Mouse (Mus musculus) T-helper 17 cell (primary cell): Measurements from ENCODE around the gene Mrps34.

ENCODE experiments used
- in situ Hi-C, 2 experiments: fragments of 300-600 bp; cut with MboI, MseI; formaldehyde crosslinking; loops; 1 replicate in 1 of 2; 2 replicates in 1 of 2; pipeline ENCODE4 v1.15.1; 2025; ENCODE audit warnings: high pct_unique_total_duplicates in 2 of 2

Gene Mrps34

DNA sequence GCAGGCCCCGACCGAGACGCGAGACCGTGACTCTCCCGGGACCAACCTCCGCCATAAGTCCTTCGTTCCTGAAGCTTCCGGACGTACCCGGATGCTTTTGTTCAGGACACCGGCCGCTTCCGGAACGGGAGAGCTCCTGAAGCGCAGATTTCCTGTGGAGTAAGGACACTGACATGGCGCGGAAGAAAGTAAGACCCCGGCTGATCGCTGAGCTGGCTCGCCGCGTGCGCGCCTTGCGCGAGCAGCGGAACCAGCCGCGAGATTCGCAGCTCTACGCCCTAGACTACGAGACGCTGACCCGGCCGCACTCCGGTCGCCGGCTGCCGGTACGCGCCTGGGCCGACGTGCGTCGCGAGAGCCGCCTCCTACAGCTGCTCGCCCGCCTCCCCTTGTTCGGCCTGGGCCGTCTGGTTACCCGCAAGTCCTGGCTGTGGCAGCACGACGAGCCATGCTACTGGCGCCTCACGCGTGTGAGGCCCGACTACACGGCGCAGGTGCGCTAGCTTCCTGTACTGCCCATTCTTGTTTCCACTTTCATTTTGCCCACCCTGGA, at the start of gene Mrps34, which contains the start of gene Eme2:
Mrps34 (plus strand) TSS at position 122 of the 553 bp plus-strand sequence.
Eme2 (minus strand) TSS at position 93 of the 553 bp plus-strand sequence.
- in situ Hi-C loops = no loop called here

DNA sequence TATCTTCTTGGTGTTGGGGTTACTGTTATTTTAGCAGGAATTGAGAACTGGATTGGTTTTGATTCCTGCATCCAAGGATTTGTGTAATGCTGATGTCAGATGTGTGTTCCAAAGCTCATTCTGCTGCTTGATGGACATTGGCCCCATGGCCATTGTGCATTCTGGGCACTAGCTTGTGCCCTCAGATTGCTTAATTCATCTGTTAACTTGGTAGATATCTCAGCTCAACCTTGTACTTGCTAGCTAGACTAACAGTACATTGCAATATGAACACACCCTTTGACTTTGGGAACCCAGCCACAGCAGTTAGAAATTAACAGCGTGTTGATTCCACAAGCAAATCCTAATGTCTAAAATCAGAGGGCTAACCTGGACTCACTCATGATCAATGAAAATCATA, 47.5 kb upstream of the Mrps34 start:
- in situ Hi-C loops = no loop called here

DNA sequence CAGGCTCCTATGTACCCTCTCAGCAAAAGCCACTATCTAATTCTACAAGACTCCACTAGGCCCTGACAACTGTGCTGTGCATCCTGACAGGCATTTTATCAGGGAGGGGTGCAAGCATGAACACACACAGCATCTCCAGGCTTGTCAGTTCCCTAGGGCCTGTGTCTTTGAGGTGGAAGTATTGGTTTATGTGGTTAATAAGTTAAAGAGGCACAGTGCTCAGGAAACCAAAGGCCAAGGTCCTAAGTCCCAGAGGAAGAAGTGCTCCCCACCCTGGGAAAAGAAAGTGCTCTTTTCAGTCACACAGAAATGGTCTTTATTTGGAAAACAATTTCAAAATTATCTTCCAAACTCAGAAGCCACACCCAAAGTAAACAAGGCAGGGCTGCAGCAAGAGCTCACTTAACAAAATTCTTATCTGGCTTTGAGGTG, 46.3 kb upstream of the Mrps34 start:
- in situ Hi-C loops = no loop called here

GRCm38 (mm10) chr17:24849733-24850064, 45.2 kb upstream of the Mrps34 start:
- in situ Hi-C loops = loop anchor here in 1 of 2 experiments (10.0 kb wide), 1 partner anchor 1555 kb away; no protein-coding TSS in a partner anchor

DNA sequence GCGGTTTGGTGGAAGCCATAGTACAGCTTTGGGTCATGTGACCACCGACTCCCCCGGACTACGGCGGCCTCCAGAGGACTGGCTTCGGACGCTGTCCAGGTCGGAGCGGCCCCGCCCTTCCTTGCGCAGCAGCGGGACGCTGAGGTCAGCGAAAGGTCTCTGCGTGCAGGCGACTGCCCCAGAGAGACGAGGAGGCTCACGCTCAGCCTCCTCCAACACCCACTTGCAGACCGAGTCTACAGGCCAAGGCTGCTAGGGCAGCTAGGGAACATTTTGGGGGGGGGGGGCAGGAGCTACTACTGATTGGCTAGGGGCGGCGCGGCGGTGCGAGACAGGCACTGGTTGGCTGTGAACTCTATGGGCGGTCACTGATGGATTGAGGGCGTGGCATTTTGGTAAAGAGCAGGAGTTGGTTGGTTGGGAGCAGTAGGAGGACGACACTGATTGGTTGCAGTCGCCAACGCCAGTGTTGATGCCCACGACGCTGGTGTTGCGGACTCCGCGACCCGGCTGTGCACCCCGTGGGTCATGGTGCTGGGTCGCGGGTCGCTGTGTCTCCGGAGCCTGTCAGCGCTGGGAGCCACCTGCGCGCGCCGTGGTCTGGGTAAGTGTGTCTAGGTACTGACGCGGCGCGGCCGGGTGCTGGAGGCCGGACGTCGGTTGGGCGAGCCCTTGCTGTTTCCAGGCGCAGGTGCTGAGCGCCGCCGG, 44.7 kb upstream of the Mrps34 start, which contains the start of gene Fahd1:
Fahd1 (minus strand) TSS at position 300 of the 708 bp plus-strand sequence.
- in situ Hi-C loops = loop anchor here in 1 of 2 experiments (10.0 kb wide), 1 partner anchor 1555 kb away; no protein-coding TSS in a partner anchor

- in situ Hi-C loops = loop anchor here in 1 of 2 experiments (10.0 kb wide), 1 partner anchor 1554 kb away; no protein-coding TSS in a partner anchor
Measured at GRCm38 (mm10) chr17:24850773-24851127, 44.2 kb upstream of the Mrps34 start.

DNA sequence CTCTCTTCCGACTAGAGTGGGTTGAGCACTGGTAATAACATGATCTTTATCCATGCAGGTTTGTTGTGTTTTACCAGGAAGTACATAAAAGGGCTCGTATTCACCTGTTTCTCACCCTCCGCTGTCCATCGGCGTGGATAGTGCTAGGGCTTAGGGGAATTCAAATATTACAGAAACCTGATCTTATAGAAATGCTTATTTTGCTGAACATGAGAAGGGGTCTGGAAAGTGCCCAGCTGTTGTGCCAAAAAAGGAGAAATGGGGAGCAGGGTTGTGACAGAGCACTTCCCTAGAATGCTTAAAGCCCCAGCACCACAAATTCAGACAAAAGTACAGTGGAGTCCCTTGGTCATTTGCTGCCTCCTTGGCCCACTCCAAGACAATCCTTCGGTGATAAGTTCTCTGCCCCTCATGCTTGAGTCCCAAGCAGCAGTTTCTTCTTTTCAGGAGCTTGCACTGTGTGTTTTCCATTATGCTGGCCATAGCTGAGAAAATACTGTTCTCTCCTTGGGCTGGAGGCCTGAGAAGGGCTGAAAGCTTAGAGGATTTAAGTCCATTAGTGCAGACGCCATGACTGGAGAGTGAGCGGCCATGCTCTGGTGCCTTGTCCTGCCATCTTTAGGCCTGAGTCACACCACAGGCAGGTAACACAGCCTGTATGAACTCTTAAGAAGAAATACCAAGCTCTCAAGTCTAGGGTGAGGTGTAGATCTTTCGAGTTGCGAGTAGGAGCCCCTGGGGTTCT, 43.4 kb upstream of the Mrps34 start:
- in situ Hi-C loops = loop anchor here in 1 of 2 experiments (10.0 kb wide), 1 partner anchor 1553 kb away; no protein-coding TSS in a partner anchor

DNA sequence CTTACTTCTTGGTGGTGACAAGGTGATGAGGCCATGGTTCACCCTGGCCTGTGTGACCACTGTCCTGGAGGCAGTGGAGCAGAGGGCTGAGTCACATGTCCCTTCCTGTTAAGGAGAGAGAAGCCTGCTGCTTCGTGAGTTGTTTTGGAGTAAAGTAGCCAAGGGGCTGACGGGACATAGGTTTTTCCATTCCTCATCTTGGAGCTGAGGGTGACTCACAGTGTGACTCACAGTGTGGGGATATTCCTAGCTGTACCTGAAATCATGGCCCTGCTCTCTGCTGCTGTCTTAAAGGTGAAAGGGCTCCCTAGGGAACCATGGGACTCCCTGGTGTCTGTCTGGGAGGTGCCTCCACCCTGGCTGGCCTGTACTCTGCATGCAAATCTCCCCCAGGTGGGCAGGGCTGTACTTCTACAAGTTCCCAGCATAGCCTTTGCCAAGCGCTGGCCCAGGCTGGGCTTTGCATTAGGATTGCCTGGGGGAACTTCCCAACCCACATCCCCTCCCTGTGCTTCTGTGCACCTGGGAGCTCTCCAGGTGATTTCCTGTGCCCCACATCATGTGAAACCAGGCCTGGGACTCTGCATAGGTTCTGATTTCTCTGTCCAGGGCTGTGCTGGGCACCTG, 39.0 kb upstream of the Mrps34 start:
- in situ Hi-C loops = loop anchor here in 1 of 2 experiments (10.0 kb wide), 1 partner anchor 1549 kb away; no protein-coding TSS in a partner anchor

GRCm38 (mm10) chr17:24856589-24856988, 38.3 kb upstream of the Mrps34 start:
- in situ Hi-C loops = loop anchor here in 1 of 2 experiments (10.0 kb wide), 1 partner anchor 1548 kb away; no protein-coding TSS in a partner anchor

DNA sequence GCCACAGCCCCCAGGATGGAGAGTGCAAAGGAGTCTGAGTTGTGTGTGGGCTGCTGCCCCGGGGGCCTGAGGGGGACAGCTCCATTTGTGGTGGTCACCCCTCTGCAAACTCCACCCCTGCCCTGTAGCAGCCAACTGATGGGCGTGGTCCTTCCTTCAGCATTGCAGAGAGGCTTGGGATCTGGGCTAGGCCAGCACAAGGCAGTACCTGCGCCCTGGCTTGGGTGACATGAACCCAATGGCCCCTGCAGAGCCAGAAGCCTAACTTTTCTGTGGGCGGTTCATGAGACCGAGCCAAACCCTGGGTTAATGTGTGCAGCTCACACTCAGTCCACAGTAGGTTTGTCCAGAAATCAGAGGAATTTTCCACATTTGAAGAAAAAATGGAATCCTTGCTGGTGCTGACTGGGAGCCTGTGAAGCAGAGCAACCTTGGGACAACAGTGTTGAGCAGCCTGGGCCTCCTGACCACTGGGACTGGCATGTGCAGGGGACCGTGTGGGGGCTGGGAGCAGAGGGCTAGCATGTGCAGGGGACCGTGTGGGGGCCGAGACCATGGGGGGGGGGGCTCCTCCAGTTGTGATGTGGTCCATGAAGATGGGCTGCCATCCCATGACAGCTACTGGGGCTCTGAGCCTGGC, 37.0 kb upstream of the Mrps34 start:
- in situ Hi-C loops = loop anchor here in 1 of 2 experiments (10.0 kb wide), 1 partner anchor 1547 kb away; no protein-coding TSS in a partner anchor

- in situ Hi-C loops = loop anchor here in 1 of 2 experiments (10.0 kb wide), 1 partner anchor 1546 kb away; no protein-coding TSS in a partner anchor
Measured at GRCm38 (mm10) chr17:24858967-24859366, 35.9 kb upstream of the Mrps34 start.

- in situ Hi-C loops = no loop called here
Measured at GRCm38 (mm10) chr17:24860076-24860475, 34.8 kb upstream of the Mrps34 start.

GRCm38 (mm10) chr17:24861785-24862184, 33.1 kb upstream of the Mrps34 start:
- in situ Hi-C loops = no loop called here

DNA sequence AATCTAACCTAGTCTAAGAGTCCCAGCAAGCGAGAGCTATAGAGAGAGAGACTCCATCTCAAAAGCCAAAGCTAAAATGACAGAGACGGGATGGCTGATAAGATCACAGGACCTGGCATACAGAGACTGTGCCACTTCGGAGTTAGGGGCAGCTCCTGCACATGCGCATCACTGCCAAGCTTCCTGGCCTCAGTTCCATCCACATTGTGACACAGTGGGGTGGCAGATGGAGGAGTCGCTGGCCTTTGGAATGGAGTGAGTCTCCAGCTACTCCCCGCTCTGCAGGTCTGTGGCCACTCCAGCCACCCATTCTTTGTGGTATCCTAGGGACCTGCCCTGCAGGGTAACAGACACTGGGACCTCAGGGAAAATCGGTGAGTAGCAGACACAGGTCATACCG, 29.1 kb upstream of the Mrps34 start, which contains the start of gene Igfals:
Igfals (plus strand) TSS at position 222 of the 400 bp plus-strand sequence.
- in situ Hi-C loops = no loop called here

DNA sequence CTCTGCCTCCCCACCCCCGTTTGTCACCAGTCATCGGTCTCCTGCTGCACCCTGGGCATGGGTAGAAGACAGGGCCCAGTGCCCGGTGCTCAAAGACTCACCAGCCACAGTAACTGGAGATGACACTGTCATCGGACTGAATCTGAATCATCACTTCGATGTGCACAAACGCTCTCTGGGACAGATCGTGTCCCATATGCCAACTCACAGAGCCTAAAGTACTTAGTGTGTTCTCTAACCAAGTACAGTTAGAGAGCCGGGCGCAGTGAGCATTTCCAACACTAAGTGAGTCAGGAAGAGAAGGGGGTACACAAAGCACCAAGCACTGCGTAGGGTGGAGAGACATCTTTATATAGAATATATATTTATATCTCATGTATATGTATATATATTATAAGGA, 27.0 kb upstream of the Mrps34 start:
- in situ Hi-C loops = no loop called here

DNA sequence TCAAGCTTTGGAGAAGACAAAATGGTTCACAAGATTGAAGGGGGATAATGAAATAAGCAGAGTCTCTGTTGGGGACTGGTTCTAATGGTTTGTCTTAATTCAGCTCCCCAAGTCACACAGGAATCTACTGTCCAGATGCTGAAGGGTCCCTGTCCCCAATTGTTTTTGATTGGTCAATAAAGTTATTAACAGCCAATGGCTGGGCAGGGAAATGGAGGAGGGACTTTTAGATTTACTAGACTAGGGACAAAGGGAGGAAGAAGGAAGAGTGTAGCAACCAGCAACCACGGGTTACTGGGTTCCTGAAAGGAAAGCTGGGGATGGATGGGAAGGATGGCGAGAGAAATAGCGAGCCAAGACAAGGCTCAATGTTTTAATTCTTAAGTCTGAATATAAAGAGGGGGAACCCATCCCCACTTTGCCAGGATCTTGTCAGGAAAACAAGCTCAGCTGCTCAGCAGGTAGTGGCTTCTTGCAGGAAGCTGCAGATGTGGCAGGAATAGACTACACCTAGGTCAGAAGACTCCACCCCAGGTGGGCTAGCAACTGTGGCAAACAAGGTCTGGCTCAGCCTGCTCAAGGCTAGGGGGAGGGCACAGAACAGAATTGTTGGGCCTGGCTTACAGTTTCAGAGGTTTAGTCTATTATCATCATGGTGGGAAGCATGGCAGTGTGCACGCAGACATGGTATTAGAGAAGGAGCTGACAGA, 21.1 kb upstream of the Mrps34 start:
- in situ Hi-C loops = no loop called here

GRCm38 (mm10) chr17:24874405-24874745, 20.5 kb upstream of the Mrps34 start:
- in situ Hi-C loops = no loop called here

GRCm38 (mm10) chr17:24874989-24875388, 19.9 kb upstream of the Mrps34 start:
- in situ Hi-C loops = no loop called here

DNA sequence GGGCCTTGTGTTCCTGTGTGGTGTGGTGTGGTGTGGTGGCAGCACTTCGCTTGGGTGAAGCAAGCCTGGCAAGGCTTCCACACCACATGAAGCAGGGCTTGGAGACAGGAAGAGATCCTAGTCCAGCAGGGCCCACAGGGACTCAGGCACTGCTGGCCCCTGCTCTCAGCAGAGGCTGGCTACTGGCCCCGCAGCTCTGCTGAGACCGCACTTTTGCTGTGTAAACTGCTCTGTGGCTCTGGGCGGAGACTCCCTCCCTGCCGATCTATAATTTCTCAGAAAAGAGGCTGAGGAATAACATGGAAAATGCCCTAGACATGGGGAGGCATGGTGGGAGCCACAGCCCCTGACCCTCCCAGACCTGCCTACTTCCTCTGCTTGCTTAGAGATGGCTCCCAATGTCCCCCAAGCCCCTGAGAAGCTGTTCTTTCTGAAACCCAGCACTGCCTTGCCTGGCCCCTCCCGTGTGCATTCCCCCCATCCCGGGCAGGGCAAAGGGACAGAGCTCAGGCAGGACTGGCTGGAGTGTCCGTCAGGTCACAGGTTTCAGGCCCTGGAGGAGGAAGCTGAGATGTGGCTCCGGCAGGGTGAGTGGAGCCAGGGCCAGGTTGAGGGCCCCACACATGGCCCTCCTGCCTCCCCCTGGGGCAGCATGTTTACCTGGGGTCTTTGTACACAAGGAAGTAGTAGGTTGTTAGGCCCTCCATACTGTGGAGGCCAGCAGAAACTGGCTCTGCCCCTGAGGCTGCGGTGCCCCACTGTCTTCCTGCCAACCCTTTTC, 17.4 kb upstream of the Mrps34 start:
- in situ Hi-C loops = no loop called here

GRCm38 (mm10) chr17:24878117-24878397, 16.9 kb upstream of the Mrps34 start:
- in situ Hi-C loops = no loop called here
